Mouse (Mus musculus): ENCODE measurements around the gene Hist4h4.
"Not testable (repeated sequence)": the region's sequence is repeated elsewhere in the genome, so short reads cannot be mapped to it uniquely, and the experiment has no call there.

Hist4h4 gene

GRCm38 (mm10) chr6:136813117-136813516, 8.9 kb upstream of the Hist4h4 start:
- no peak for DNase-seq

DNA sequence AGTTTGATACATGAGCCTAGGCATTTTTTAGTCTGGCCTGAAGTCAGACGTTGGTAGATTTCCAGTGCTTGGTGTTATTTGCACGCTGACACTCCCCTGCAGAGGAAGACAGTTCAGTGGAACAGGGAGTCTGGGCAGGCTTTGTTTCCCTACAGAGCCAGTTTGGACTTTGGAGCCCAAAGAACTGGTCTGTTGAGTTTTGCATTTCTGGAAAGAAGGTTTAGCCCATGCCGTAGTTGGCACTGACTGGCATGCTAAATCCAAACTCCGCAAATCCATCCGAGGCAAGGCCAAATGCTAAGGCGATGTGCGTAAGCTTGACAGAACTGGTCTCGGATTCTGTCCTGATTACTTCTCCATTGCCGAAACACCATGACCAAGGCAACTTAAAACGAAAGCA, 7.0 kb upstream of the Hist4h4 start:
- no peak for DNase-seq

DNA sequence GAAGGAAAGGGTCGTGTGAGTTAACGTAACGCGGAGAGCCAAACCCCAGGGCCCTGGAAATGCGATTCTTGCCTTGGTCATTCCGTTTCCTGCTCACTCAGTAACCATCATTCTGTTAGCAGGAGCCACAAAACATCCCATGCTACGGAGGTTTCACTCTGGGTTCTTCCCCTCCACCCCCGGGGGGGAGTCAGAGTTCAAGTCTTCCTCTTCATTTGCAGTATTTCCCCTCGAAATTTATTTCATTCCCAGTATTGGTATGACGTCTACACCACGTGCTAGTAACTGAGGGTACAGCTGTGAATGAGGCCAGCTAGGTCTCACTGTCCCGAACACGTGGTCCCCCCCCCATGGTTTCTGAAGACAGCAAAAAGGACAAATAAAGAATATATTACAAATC, 5.5 kb upstream of the Hist4h4 start:
- DNase-seq = no peak

DNA sequence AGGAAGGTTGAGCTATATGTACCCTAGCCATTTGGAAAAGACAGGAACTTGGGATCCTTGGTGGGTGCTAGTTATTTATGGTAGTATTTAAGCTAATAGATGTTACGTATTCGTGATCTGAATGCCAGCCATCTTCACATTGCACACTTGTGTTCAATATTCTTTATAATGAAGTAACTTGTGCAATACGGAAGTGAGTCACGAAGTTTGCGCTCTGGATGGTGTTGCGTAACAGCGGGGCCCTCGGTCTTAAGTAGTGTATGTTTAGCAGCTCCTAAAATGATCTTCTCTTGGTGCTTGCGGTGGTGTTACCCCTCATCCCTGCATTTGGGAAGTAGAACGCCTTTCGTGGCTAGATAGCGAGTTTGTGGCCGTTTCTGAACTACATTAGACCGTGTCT, 4.9 kb upstream of the Hist4h4 start:
- no peak for DNase-seq

GRCm38 (mm10) chr6:136808631-136809046, 4.4 kb upstream of the Hist4h4 start:
- peak in 1 of 2 experiments; percentile 54 for DNase-seq

- peak; percentile 99 for DNase-seq
Measured at GRCm38 (mm10) chr6:136808014-136808417, 3.8 kb upstream of the Hist4h4 start, which contains the start of gene H2afj. TSS of gene H2afj (plus strand) at chr6:136808244.

DNA sequence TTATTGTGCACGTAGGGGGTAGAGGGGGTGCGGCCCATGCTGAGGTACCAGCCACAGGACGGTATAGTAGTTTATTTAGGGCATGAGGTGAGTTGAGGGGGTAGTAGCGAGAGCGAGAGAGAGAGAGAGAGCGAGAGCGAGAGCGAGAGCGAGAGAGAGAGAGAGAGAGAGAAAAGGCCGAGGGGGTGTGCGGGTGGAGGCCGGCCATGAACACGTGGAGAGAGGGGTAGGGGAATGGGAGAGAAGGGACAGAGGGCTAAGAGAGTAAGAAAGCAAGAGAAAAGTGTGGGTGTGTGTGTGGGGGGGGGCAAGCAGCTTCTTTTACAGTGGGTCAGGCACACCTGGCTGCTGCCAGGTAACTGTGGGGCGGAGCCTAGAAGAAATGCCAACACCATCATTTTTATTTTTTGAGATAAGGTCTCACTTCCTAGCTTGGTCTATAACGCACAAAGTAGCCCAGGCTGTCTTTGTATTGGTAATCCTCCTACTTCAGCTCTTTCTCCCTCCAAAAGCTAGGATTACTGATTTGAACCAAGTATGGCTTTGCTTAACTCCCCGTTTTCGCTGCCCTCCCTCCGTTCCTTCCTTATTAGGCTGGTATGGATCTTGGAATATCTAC, 3.3 kb upstream of the Hist4h4 start:
- no peak for DNase-seq

DNA sequence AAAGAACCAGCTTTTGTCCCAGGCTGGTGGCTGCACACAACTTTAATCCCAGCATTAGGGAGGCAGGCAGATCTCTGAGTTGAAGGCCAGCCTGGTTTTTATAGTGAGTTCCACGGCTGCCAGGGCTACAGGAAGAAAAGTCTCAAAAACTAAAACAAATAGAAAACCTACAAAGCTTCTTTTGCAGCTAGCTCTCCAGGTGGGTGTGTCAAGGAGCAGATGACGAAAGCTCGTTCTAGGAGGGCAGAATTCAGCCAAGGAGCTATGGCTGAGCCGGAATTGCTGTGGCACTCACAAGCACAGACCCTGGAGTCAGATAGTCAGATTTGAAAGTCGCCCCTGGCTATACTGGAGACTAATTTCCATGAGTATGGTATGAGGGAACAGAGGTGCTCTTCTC, 2.6 kb upstream of the Hist4h4 start:
- no peak for DNase-seq

GRCm38 (mm10) chr6:136805409-136805775, 1.2 kb upstream of the Hist4h4 start:
- no peak for DNase-seq

GRCm38 (mm10) chr6:136804705-136805408, 642 bp upstream of the Hist4h4 start:
- no peak for DNase-seq

- no peak for DNase-seq
Measured at GRCm38 (mm10) chr6:136803093-136803738, 999 bp downstream of the Hist4h4 start.

- DNase-seq = no peak
Measured at GRCm38 (mm10) chr6:136801274-136801673, 2.9 kb downstream of the Hist4h4 start.

DNA sequence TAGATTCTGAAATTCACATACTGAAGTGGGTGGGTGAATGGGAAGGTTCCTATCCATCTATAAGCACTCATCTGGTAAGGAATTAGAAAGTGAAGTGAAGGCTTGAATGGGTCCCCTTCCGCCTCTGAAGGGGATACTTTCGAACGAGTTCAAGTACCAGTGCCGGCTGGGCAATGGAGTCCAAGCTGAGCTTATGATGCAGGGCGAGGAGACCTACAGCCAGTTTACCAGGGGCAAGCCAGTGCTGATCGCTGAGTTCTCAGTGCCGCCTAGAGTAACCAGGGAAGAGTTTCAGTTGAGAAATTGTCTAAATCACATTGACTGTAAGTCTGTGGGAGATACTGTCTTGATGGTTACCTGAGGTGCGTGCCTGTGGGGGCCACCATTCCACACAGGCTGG, 3.5 kb downstream of the Hist4h4 start:
- DNase-seq = no peak

DNA sequence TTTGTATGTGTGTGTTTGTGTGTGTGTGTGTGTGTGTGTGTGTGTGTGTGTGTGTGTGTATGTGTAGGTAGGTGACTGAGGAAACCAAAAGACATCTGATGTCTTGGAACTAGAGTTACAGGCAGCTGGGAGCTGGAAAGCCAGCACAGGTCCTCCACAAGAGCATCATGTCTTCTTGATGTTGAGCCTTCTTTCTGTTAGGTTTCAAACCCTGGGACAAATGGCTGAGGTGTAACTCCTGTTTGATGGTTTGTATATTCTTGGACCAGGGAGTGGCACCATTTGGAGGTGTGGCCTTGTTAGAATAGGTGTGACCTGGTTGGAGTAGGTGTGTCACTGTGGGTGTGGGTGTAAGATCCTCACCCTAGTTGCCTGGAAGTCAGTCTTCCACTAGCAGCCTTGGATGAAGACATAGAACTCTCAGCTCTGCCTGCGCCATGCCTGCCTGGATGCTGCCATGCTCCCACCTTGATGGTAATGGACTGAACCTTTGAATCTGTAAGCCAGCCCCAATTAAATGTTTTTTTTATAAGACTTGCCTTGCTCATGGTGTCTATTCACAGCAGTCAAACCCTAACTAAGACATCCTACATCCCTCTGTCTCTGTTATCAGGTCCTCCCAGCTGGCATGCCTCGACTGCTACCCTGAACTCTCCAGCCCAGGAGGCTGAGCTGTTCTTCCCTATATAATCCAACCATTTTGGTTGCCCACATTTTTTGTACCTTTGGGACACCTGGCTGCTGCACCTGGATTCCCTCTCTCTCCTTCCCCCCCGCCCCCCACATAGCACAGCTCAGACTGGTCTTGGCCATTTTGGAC, 6.1 kb downstream of the Hist4h4 start:
- not testable (repeated sequence) for DNase-seq

- DNase-seq = no peak
Measured at GRCm38 (mm10) chr6:136795850-136796249, 8.4 kb downstream of the Hist4h4 start.

DNA sequence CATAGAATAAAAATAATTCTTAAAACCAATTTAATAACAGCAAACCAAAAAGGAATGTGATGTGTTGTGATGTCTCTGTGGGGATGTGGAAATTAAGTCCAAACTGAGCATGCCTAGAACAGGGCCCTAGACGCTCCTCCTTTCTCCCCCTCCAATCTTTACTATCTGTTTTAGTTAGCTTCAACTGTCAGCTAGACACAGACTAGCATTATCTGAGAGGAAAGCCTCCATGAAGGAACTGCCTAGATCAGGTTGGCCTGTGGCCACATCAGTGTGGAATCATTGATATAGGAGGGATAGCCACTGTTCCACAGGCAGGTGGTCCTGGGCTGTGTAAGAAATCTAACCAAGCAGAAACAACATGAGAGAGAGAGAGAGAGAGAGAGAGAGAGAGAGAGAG, 9.1 kb downstream of the Hist4h4 start:
- DNase-seq = no peak

- no peak for DNase-seq
Measured at GRCm38 (mm10) chr6:136793831-136794525, 10.2 kb downstream of the Hist4h4 start.

DNA sequence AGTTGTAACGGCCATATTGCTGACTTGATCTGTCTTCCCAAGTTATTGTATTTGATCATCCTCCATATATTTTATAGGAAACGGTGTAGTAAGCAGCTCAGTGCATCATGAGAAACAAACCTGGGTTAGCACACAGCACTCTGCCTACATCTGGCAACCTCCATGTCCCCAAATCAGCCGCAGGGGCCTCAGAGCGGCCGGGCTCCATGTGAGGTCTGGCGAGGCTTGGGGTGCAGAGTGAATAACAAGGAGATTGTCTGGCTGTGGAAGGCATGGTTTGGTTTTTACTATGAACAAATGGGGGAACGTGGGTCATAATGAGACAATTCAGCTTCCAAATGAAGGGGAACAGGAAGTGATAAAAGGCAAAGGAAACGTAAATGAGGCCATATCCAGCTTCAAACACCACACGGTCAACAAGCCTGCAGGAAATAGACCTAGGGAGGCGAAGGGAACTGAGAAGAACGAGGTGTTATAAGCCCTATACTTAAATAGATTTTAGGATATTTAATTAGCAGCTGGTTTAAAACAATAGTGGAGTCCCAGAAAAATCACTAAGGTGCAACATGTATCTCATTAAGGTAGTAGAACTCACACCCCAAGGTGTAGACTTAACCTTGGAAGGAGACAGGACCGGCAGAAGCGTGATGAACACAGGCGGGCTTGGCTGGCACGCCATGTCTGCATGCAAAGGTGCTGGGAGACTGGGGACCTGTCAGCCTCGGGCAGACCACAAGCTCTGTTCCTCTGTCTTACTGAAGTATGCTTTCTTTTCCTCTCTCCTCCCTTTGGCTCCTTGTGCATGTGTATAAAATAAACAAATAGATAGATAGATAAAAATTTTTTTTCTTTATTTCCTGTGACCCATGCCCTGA, 11.1 kb downstream of the Hist4h4 start:
- DNase-seq = no peak

GRCm38 (mm10) chr6:136789391-136789971, 14.7 kb downstream of the Hist4h4 start:
- DNase-seq = peak in 1 of 2 experiments; percentile 15

- no peak for DNase-seq
Measured at GRCm38 (mm10) chr6:136782761-136783160, 21.5 kb downstream of the Hist4h4 start.

GRCm38 (mm10) chr6:136782146-136782545, 22.1 kb downstream of the Hist4h4 start:
- DNase-seq = no peak

Measured in cerebellum, postnatal 14 days (tissue).